Mouse (Mus musculus): Measurements from ENCODE around the gene Vrk1.

Vrk1 gene

DNA sequence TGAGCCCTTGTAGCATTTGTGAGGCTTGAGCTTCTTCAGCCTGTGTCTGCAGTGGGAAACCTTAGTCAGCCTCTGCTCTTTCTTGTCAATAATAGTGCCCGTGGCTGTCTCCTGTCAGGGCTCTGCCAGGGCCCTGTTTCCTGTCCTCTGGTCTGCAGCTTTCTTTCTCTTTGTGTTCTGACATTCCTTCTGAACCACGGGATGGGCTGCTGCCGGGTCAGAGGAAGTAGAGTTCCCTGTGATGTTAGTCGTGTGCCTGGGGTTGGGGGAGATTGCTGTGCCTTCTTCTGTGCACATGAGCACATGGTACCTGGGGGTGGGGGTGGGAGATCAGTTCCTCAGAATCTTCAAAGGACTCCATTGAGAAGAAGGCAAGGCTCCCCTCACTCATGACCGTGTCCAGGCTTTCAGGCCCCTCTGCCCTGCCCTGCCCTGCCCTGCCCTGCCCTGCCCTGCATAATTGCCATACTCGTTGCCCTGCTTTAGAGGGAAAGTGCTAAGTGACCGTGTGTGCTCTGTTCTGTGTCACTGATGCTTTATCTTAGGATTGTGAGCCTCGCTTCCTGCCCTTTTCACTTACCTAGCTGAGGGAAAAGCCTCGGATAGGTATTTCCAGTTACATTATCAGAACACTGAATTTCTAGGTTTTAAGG lies 36.2 kb downstream of the Vrk1 start:
- DNase-seq (ENCODE audit: low spot score in 2 of 2) = no peak

- no peak for DNase-seq (ENCODE audit: low spot score in 2 of 2)
Observed at GRCm38 (mm10) chr12:106052271-106052670, 42.2 kb downstream of the Vrk1 start.

GRCm38 (mm10) chr12:106055799-106056198 lies 45.8 kb downstream of the Vrk1 start:
- DNase-seq (ENCODE audit: low spot score in 2 of 2) = peak; percentile 75 to 93

GRCm38 (mm10) chr12:106059873-106060573 lies 50.0 kb downstream of the Vrk1 start:
- no peak for DNase-seq (ENCODE audit: low spot score in 2 of 2)

DNA sequence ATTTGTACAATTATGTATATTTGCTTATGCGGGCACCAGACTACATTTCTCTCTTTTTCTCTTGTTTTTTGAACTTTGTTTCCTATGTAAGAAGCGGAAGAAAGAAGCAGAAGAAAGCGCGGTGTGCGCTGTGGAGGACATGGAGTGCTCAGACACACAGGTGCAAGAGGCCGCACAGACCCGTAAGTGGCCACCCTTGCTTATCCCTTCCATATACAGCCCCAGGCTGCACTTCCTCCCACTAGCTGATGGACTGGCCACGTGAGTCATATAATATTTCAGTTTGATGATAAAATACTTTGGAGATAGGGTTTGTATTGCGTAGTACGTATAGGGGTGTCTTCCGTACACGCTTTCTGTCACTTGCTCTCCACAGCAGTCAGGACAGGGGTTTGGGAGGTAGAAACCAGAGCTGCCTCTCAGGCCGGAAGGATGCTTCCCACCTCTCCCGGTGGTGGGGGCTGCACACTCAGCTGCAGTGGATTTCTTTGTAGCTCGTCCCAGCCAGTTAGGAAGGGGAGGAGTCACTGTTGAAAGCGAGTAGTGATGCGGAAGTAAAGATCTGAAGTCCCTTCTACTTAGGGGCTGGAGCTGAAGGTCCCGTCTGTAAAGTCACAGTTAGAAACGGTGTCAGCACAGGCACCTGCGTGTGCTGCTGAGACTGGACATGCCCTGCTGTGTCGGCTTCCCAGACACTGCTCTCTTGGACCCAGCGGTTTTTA lies 60.6 kb downstream of the Vrk1 start:
- DNase-seq (ENCODE audit: low spot score in 2 of 2) = no peak

DNA sequence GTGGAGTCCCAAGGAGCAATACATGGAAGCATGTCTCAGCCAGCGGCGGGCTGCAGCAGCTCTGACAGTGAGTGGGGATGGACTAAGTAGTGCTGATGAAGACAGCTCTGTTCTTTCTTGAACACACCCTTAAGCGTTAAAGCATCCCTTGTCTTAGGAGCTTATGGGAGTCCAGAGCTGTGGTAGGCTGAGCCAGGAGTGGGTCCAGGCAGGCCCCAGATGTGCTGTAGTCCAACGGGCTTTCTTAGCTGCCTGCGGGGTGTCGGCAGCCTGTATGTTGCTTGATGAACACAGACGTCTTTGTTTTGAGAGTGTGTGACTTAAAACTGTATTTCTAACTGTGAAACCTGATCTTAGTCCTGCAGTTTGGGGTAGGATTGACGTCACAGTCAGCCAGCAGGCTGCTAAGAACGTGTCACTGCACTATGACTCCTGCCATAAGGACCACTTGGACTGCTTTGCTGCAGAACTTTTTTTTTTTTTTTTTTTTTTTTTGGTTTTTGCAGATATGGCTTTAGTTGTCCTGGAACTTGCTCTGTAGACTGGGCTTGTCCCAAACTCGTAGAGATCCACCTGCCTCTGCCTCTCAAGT lies 61.6 kb downstream of the Vrk1 start:
- no peak for DNase-seq (ENCODE audit: low spot score in 2 of 2)

GRCm38 (mm10) chr12:106074371-106075155 lies 64.5 kb downstream of the Vrk1 start:
- no peak for DNase-seq (ENCODE audit: low spot score in 2 of 2)

DNA sequence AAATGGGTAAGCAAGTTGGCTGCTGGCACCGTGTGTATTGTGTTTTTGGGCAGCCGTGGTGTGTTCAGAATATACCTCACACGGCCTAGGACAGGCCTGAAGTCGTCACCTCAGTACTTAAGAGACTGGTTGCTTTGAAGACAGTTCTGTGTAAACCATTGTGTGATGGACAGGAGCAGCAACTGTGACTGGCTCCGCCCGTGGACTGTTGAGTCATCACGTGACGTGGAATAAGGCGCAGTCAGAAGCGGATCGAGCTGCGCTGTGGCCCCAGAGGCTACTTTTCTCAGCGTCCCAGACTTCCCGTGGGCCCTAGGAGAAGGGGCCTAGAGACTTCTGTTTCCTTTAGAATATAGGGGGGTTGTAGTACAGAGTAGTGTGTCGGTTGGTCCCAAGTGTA lies 66.1 kb downstream of the Vrk1 start:
- DNase-seq (ENCODE audit: low spot score in 2 of 2) = no peak

DNA sequence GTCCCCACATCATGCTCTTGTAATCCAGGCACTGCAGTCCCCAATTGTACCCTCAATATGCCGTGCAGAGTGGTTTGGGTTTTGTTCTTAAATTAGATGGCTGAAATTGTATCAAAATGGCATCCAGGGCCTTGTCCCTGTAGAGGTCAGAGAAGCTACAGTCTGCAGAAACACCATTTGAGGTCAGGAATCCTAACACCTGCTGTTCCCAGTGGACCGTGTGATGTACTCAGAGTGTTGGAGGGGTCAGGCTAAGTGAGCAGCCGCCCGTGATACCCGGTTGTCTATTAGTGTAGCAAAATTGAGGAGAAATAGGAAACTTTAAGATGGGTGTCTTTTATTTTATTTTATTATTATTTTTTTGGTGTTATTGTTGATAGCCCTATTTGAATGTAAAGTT lies 70.5 kb downstream of the Vrk1 start:
- DNase-seq (ENCODE audit: low spot score in 2 of 2) = no peak

GRCm38 (mm10) chr12:106080945-106081747 lies 71.1 kb downstream of the Vrk1 start:
- DNase-seq (ENCODE audit: low spot score in 2 of 2) = no peak

- no peak for DNase-seq (ENCODE audit: low spot score in 2 of 2)
Observed at GRCm38 (mm10) chr12:106081748-106082140, 71.7 kb downstream of the Vrk1 start.

DNA sequence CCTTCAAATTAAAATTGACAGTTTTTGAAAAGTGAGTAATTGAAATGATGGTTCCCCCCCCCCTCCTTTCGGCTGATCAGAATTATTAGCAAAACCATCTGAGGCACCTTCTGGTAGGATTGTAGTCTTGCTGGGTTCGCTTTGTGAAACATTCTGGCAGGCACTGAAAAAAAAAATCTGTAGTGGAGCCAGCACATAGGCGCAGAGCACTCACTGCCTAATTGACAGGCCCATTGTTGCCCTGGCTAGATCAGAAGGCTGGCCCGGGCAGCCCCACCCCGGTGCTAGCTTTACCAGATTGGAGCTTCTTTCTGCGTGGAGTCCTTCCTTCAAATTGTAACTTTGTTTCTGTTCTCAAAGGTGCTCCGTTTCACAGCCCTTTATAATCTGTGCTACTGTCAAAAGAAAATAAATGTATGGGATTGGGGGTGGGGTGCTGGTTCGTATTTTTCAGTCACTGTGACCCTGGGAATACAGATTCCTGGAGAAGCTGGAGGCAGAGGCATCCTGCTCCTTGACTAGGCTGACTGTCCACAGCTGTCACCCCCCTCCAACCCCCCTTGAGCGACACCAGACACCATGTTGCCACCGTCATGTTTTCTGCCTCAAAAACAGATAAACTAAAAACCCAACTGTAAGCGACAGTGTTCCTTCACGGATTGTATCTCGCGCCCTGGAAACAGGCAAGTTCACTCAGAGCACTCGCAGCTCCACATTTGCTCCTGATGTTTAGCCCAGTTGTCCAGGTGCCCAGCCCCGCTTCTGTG lies 72.3 kb downstream of the Vrk1 start:
- DNase-seq (ENCODE audit: low spot score in 2 of 2) = no peak

- no peak for DNase-seq (ENCODE audit: low spot score in 2 of 2)
Observed at GRCm38 (mm10) chr12:106082958-106083381, 72.9 kb downstream of the Vrk1 start.

GRCm38 (mm10) chr12:106084126-106084525 lies 74.1 kb downstream of the Vrk1 start:
- no peak for DNase-seq (ENCODE audit: low spot score in 2 of 2)

GRCm38 (mm10) chr12:106094827-106095226 lies 84.8 kb downstream of the Vrk1 start:
- DNase-seq (ENCODE audit: low spot score in 2 of 2) = no peak

DNA sequence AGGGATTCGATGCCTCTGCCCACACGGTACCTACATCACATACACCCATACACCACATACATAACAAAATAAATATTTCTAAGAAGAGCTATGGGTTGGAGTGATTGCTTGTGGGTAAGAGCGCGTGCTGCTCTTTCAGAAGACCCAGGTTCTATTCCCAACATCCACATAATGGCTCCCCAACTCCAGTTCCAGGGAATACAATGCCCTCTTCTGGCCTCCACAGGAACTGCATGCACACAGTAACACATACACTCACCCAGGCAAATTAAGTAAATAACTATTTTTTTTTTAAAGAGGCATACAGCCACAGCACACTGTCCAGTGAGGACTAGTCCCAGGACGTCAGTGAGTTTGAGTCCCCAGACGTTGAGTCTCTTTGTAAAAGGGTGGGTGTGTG lies 92.0 kb downstream of the Vrk1 start:
- DNase-seq (ENCODE audit: low spot score in 2 of 2) = no peak

DNA sequence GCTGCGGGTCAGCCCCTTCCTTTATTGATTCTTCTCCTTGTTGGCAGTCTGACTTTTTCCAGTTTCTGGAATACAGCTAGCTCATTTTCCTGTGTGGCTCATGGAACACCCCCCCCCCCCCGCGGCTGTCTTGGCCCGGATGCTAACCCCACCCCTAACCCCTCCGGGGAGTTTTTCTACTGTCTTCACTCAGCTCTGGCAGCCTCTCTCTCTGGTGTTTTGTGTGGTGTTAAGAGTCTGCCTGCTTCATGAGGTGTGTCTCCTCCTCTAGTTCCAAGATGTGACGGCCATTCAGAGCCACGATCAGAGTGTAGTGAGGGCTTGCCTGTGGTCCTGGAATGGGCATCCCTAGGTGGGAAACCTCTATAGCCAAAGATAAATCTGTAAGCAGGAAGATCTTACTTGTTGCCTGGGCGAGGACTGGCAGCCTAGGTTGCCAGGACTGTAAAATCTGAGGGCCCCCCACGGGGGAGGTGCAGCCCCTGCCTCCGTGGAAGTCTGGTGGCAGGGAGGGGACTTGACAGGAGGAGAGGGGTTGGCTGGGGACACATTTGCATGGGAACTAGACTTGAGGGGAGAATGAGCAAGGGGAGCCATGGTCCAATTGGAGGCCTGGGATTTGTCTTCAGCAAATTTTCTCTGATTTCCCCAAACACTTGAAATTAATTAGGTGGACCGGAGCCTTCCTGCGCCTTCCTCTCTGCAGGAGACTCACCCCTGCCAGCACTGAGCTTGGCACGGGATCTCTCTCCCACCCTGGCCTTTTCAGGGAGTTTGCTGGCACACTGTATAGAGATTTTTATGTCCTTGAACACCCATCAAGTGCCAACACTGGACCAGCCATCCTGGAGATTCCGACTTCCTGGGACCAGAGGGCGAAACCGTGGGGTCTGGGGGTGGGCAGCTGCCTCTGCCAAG lies 93.0 kb downstream of the Vrk1 start:
- DNase-seq (ENCODE audit: low spot score in 2 of 2) = no peak

GRCm38 (mm10) chr12:106107272-106107671 lies 97.2 kb downstream of the Vrk1 start:
- no peak for DNase-seq (ENCODE audit: low spot score in 2 of 2)
